In genomic region chr3:51583574-51584391, GRCm38 (mm10) we compare ENCODE assay signal across 9 mouse cellular contexts. TPM values are rescaled to one million over a fixed set of nuclear protein-coding genes. Genes with fewer than 3 reads are reported as not detected.
DNase-seq lines count a peak whose midpoint lies in the region; ATAC-seq lines count a peak whose summit lies in the region.
"Had no signal": no experiment of that assay in that cellular context is flagged by ENCODE, and none has a peak within 500 bp of the region (broad histone marks: within the 10 kb centered on the region; RNA-seq: fewer than 3 reads in every experiment).

No protein-coding gene starts in this region.

- no peaks in the 10 kb centered on the region for H3K36me3 ChIP-seq in hindbrain, embryonic 14.5 days (replicated peaks; ENCODE audit: control insufficient read depth, insufficient read depth)
- H3K36me3 ChIP-seq: limb, embryonic 12.5 days had no signal

- H3K4me1 ChIP-seq in hindbrain, embryonic 14.5 days (replicated peaks; ENCODE audit: control insufficient read depth, insufficient read depth, low read length), result peaks cover 13% of the 10 kb centered on the region

- no peaks in the 10 kb centered on the region for H3K9me3 ChIP-seq in hindbrain, embryonic 14.5 days (ENCODE audit: control insufficient read depth, low read length)
- H3K9me3 ChIP-seq: limb, embryonic 12.5 days had no signal

- WGBS in hindbrain, embryonic 14.5 days, result 27% methylated on average over 18 of the region's 18 CpGs

- no peak overlapping the region for H3K4me2 ChIP-seq in hindbrain, embryonic 14.5 days (replicated peaks)
- H3K4me2 ChIP-seq: limb, embryonic 12.5 days had no signal

- ATAC-seq in hindbrain, embryonic 14.5 days (ENCODE audit: low FRiP score), result peak; percentile 78; the same call in 1 of the 2 replicates
- ATAC-seq in megakaryocyte, adult 5-6 weeks (ENCODE audit: poor library complexity, severe bottlenecking), result peak; percentile 73

- H3K27ac ChIP-seq in hindbrain, embryonic 14.5 days, result no peak overlapping the region
- H3K27ac ChIP-seq: limb, embryonic 12.5 days had no signal

- no peaks in the 10 kb centered on the region for H3K27me3 ChIP-seq in hindbrain, embryonic 14.5 days (ENCODE audit: control insufficient read depth, insufficient read depth, low read length)
- H3K27me3 ChIP-seq: limb, embryonic 12.5 days had no signal

- no peak overlapping the region for H3K4me3 ChIP-seq in hindbrain, embryonic 14.5 days (replicated peaks; ENCODE audit: low read length)
- H3K4me3 ChIP-seq: limb, embryonic 12.5 days had no signal

- no peak overlapping the region for H3K9ac ChIP-seq in hindbrain, embryonic 14.5 days
- H3K9ac ChIP-seq: limb, embryonic 12.5 days had no signal

- DNase-seq in Muller cell, postnatal 12 days (ENCODE audit: inconsistent ontology term), result peak; percentile 55
- peak; percentile 82 for DNase-seq in cerebellum, adult 9-10 months
- DNase-seq in frontal cortex, postnatal 25 days (ENCODE audit: low spot score in 2 of 2), result peak; percentile 77 to 83
- DNase-seq in hindbrain, embryonic 14.5 days (ENCODE audit: low spot score), result peak; percentile 91
- DNase-seq in layer of hippocampus, postnatal 10 days (ENCODE audit: low spot score in 2 of 2), result peak; percentile 86 to 88
- peak; percentile 91 to 94 for DNase-seq in right cerebral cortex, adult 2 months (ENCODE audit: low spot score in 2 of 2)
- peak; percentile 88 for DNase-seq in urinary bladder, postnatal 14 days (ENCODE audit: low spot score)

RNA-seq across cellular contexts. Expression of gene Setd7, which starts 23.1 kb away (rescaled TPM):
- 2.7 and 2.9 TPM in 2 replicates for polyA plus RNA-seq in hindbrain, embryonic 14.5 days (2014; fragmentation: Nextera tagmentation; extraction: Ambion mirVana)
- total RNA-seq in layer of hippocampus, postnatal 10 days (2021), result 10 to 100 TPM; 56.2 to 62.3 TPM
- 20.5 and 21.7 TPM in 2 replicates for total RNA-seq in megakaryocyte, adult 5-6 weeks (2015)
- total RNA-seq in megakaryocyte, adult 5-6 weeks (2017), result 15.0 and 23.1 TPM in 2 replicates
